ENCODE assay signal across 9 mouse cellular contexts in the genomic region with DNA sequence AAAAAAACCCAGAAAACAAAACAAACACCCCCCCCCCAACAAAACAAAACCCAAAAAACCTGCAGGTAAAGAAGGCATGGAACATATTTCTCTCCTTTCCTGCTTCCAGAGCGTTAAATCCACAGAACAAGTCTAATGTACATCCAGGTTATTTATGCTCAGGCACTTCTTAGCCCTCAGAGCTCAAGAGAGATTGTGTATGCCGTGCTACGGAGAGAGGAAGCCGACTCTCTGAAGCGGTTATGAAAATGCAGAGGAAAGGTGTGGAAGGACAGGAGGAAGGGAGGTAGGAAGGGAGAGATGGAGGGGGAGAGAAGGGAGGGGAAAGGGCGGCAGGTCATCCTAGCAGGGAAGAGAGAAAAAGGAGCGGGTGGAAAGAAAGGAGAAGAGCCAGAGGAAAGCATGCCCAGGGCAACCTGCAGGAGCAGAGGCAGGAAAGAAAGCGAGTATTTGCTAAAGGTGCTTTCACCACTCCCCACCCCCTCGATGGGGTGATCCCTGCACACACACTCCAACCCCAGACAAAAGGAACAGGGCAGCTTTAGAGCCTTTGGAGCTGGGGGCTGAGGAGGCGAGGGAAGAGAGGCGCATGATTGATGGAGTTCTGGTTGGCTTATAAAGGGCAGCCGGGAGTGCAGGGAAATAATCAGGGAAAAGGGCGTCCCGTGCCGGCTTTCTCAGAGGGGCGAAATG.
DNase-seq lines count a peak whose midpoint lies in the region; ATAC-seq and TF ChIP-seq lines count a peak whose summit lies in the region.
"Had no signal": no experiment of that assay in that cellular context is flagged by ENCODE, and none has a peak within 500 bp of the region (broad histone marks: within the 10 kb centered on the region; RNA-seq: fewer than 3 reads in every experiment).

No protein-coding gene starts in this region.

- no peak for DNase-seq in lung, adult 2 months
- peak; percentile 47 for DNase-seq in retina, postnatal 1 day
- no peak for DNase-seq in gastrocnemius, postnatal 14 days

- H3K36me3 ChIP-seq in lung, embryonic 15.5 days, result no peaks in the 10 kb centered on the region
- H3K36me3 ChIP-seq in forebrain, embryonic 16.5 days (ENCODE audit: control insufficient read depth, insufficient read depth), result no peaks in the 10 kb centered on the region
- H3K36me3 ChIP-seq in limb, embryonic 13.5 days, result no peaks in the 10 kb centered on the region

- peak overlapping the region; percentile 36 for H3K9ac ChIP-seq in lung, embryonic 15.5 days
- H3K9ac ChIP-seq in forebrain, embryonic 16.5 days (replicated peaks; ENCODE audit: low read depth, low read length), result peak overlapping the region; percentile 51
- peak overlapping the region; percentile 57 for H3K9ac ChIP-seq in limb, embryonic 13.5 days

- peak overlapping the region; percentile 31 for H3K4me3 ChIP-seq in lung, embryonic 15.5 days
- H3K4me3 ChIP-seq in lung, adult 2 months (replicated peaks; ENCODE audit: extremely low read depth, low read depth, low read length), result no peak overlapping the region
- peak overlapping the region; percentile 42 for H3K4me3 ChIP-seq in forebrain, embryonic 16.5 days (replicated peaks; ENCODE audit: low read length)
- peak overlapping the region; percentile 36 for H3K4me3 ChIP-seq in limb, embryonic 13.5 days
- H3K4me3 ChIP-seq: megakaryocyte, embryonic 14.5 days had no signal

- no peak; the same call in 1 of the 2 replicates for ATAC-seq in lung, embryonic 15.5 days (ENCODE audit: borderline replicate concordance, extremely low read depth, low FRiP score, low TSS enrichment)
- peak; percentile 54; the same call in 1 of the 2 replicates for ATAC-seq in forebrain, embryonic 16.5 days
- no peak for ATAC-seq in limb, embryonic 13.5 days (ENCODE audit: low FRiP score, low read depth)
- ATAC-seq in megakaryocyte, adult 5-6 weeks (ENCODE audit: poor library complexity, severe bottlenecking), result no peak
- ATAC-seq in activated CD4-positive, CD25-positive, alpha-beta regulatory T cell, adult 4 months, result no peak

- WGBS in lung, embryonic 15.5 days, result 7% methylated on average over 16 of the region's 16 CpGs
- 14% methylated on average over 16 of the region's 16 CpGs for WGBS in lung, adult 2 months
- 8% methylated on average over 16 of the region's 16 CpGs for WGBS in forebrain, embryonic 16.5 days
- 7% methylated on average over 16 of the region's 16 CpGs for WGBS in limb, embryonic 13.5 days

- no peak for TF ChIP-seq POLR2A in lung, adult 2 months (IDR thresholded peaks at IDR 0.05; ENCODE audit: borderline replicate concordance, extremely low read depth, low read depth, low read length)

- H3K9me3 ChIP-seq in lung, embryonic 15.5 days, result no peaks in the 10 kb centered on the region; the same call in 1 of the 2 replicates
- peaks cover 2% of the 10 kb centered on the region; the same call in 1 of the 2 replicates for H3K9me3 ChIP-seq in forebrain, embryonic 16.5 days (ENCODE audit: control insufficient read depth, low read length)
- peaks cover 5% of the 10 kb centered on the region; the same call in 1 of the 2 replicates for H3K9me3 ChIP-seq in limb, embryonic 13.5 days

- no peaks in the 10 kb centered on the region for H3K27me3 ChIP-seq in lung, embryonic 15.5 days
- H3K27me3 ChIP-seq in forebrain, embryonic 16.5 days (replicated peaks; ENCODE audit: control insufficient read depth, insufficient read depth, low read length), result no peaks in the 10 kb centered on the region
- peaks cover 17% of the 10 kb centered on the region for H3K27me3 ChIP-seq in limb, embryonic 13.5 days

- TF ChIP-seq CTCF in lung, adult 2 months (IDR thresholded peaks at IDR 0.05; ENCODE audit: insufficient read depth, low read length), result no peak

- H3K4me1 ChIP-seq in lung, embryonic 15.5 days, result peaks cover 16% of the 10 kb centered on the region
- H3K4me1 ChIP-seq in lung, adult 2 months (ENCODE audit: control insufficient read depth, insufficient read depth, low read length), result no peaks in the 10 kb centered on the region
- H3K4me1 ChIP-seq in forebrain, embryonic 16.5 days (replicated peaks; ENCODE audit: control insufficient read depth, insufficient read depth, low read length), result peaks cover 5% of the 10 kb centered on the region
- peaks cover 17% of the 10 kb centered on the region for H3K4me1 ChIP-seq in limb, embryonic 13.5 days

- no peak overlapping the region for H3K27ac ChIP-seq in lung, embryonic 15.5 days
- no peak overlapping the region for H3K27ac ChIP-seq in forebrain, embryonic 16.5 days (ENCODE audit: low read length)
- no peak overlapping the region for H3K27ac ChIP-seq in limb, embryonic 13.5 days

- intact Hi-C loops in gastrocnemius, postnatal 14 days (cut with DNase I; ENCODE audit: low total_unique reads), result no loop called here

- peak overlapping the region; percentile 58 for H3K4me2 ChIP-seq in lung, embryonic 15.5 days
- H3K4me2 ChIP-seq in forebrain, embryonic 16.5 days (ENCODE audit: low read length), result peak overlapping the region; percentile 60
- H3K4me2 ChIP-seq in limb, embryonic 13.5 days (replicated peaks), result peak overlapping the region; percentile 65
